Mouse (Mus musculus) lung, postnatal 14 days (tissue): ENCODE results near the gene Serpine1.
"Not testable (repeated sequence)": the region's sequence is repeated elsewhere in the genome, so short reads cannot be mapped to it uniquely, and the experiment has no call there.

Experiments
- DNase-seq: peaks from one replicate; pipeline ENCODE4 v3.0.0; 2021

Gene Serpine1

GRCm38 (mm10) chr5:137072079-137072960 is at the start of gene Serpine1:
TSS of gene Serpine1 (minus strand) at chr5:137072268.
- DNase-seq = peak; percentile 83

GRCm38 (mm10) chr5:137121280-137121679 is 49.2 kb upstream of the Serpine1 start:
- no peak for DNase-seq

- no peak for DNase-seq
Observed at GRCm38 (mm10) chr5:137118878-137119277, 46.8 kb upstream of the Serpine1 start.

GRCm38 (mm10) chr5:137117994-137118393 is 45.9 kb upstream of the Serpine1 start:
- not testable (repeated sequence) for DNase-seq

GRCm38 (mm10) chr5:137116987-137117386 is 44.9 kb upstream of the Serpine1 start:
- no peak for DNase-seq

- DNase-seq = peak; percentile 86
Observed at GRCm38 (mm10) chr5:137115866-137116847, 44.1 kb upstream of the Serpine1 start, which contains the start of gene Trim56. TSS of gene Trim56 (minus strand) at chr5:137116209.

GRCm38 (mm10) chr5:137114891-137115561 is 43.0 kb upstream of the Serpine1 start:
- DNase-seq = no peak

- no peak for DNase-seq
Observed at GRCm38 (mm10) chr5:137111542-137112408, 39.7 kb upstream of the Serpine1 start.

- no peak for DNase-seq
Observed at GRCm38 (mm10) chr5:137110863-137111262, 38.8 kb upstream of the Serpine1 start.

GRCm38 (mm10) chr5:137109941-137110593 is 38.0 kb upstream of the Serpine1 start:
- DNase-seq = no peak

- no peak for DNase-seq
Observed at GRCm38 (mm10) chr5:137108111-137108510, 36.0 kb upstream of the Serpine1 start.

- DNase-seq = no peak
Observed at GRCm38 (mm10) chr5:137107670-137108069, 35.6 kb upstream of the Serpine1 start.

GRCm38 (mm10) chr5:137107024-137107423 is 35.0 kb upstream of the Serpine1 start:
- peak; percentile 91 for DNase-seq

- peak; percentile 72 for DNase-seq
Observed at GRCm38 (mm10) chr5:137106434-137106833, 34.4 kb upstream of the Serpine1 start.

GRCm38 (mm10) chr5:137103969-137104368 is 31.9 kb upstream of the Serpine1 start:
- DNase-seq = no peak

GRCm38 (mm10) chr5:137102575-137103522 is 30.8 kb upstream of the Serpine1 start:
- no peak for DNase-seq

GRCm38 (mm10) chr5:137102078-137102477 is 30.0 kb upstream of the Serpine1 start:
- DNase-seq = no peak

GRCm38 (mm10) chr5:137100660-137101059 is 28.6 kb upstream of the Serpine1 start:
- DNase-seq = no peak

- no peak for DNase-seq
Observed at GRCm38 (mm10) chr5:137098418-137098817, 26.4 kb upstream of the Serpine1 start.

GRCm38 (mm10) chr5:137096037-137096436 is 24.0 kb upstream of the Serpine1 start:
- DNase-seq = peak; percentile 75
